Mouse (Mus musculus) thymus, postnatal 0 days (tissue): Measurements from ENCODE around the gene Dleu7. TPM values are rescaled to one million over a fixed set of nuclear protein-coding genes. Genes with fewer than 3 reads are reported as not detected.

Experiments
- polyA plus RNA-seq: library from polyadenylated mRNA; unstranded; fragments of >200 nt; fragmentation: Nextera tagmentation; extraction: Ambion mirVana; gene quantifications from 2 replicates; pipeline ENCODE4 v1.2.1, GENCODE M21; 2015

The Dleu7 gene
- polyA plus RNA-seq, 1 experiment from 2014 or later: 6.4 TPM

Other genes starting within 250 kb of the Dleu7 start
- gene Rnaseh2b, start 458 bp downstream of the Dleu7 start, polyA plus RNA-seq: 128 and 130 TPM in 2 replicates
- gene Gucy1b2, start 163.2 kb upstream of the Dleu7 start, polyA plus RNA-seq: 0.08 and 0.21 TPM in 2 replicates